Mouse (Mus musculus): ENCODE measurements around the gene B230307C23Rik.
"Not testable (repeated sequence)": the region's sequence is repeated elsewhere in the genome, so short reads cannot be mapped to it uniquely, and the experiment has no call there.

Gene B230307C23Rik

DNA sequence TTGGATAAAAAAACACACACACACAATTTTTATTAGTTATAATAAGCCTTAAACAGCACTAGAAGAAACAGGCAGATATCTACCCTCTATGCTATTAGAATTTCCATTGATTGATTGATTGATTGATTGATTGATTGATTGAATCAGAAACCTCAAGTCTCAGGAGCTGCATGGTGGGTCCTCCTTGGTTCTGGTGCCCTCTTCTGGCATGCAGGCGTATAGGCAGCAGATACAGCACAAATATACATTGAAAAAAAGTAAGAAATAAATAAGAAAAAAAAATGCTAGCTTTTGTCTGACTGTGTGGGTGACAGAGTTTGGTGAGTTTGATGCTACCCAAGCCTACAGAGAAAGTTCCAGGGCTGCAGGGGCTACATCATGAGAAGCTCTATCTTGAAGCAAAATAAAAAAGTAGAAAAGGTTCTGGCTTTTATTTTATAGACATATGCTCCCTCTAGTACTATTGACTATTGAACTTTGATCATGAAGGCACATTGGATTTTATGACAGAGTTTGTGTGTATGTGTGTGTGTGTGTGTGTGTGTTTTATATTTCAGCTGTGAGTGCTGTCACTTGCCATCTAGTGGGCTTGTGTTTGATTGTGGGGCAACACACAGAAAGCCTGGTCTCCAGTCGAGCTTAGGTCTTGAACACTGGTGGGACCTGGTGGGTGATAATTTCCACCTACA, 25.7 kb downstream of the B230307C23Rik start:
- DNase-seq: no peak

GRCm38 (mm10) chr16:98026186-98026585, 29.1 kb downstream of the B230307C23Rik start:
- not testable (repeated sequence) for DNase-seq

DNA sequence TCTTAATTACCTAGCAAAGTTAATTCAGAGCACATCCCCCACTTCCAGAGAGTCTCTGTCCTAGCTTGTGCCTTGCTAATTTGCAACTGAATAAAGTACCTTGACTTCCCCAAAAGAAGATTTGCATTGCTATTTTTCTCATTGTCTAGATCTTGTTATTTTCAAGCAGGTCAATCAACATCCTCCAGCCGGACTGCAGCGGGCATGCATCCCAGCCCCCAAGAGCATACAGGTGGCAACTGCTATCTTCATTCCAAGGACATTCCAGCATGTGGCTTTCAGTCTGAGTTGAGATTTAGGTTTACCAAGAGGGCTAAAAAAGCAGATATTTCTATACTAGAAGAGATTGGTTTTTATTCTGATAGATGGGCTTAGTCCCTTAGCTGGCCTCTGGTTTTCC, 37.9 kb downstream of the B230307C23Rik start:
- not testable (repeated sequence) for DNase-seq

DNA sequence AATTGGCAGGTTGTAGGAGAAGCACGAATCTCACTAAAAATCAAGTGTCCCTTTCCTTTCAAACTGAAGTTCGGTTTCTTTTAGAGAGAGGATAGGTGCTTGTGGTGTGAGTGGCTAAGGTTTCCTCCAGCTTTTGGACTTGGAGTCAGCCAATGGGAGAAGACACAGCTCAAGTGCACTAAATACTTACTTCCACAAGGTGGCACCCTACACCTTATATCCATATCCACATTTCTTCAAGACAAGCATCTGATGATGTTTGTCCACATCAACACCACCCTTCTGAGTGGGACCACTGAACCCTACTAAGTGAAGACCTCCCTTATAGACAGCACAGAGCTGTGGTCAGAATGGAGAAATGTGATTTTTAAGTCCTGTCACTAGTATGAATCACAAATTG, 44.6 kb downstream of the B230307C23Rik start:
- DNase-seq: no peak

- DNase-seq: not testable (repeated sequence)
These were observed 82.3 kb downstream of the B230307C23Rik start for GRCm38 (mm10) chr16:98079382-98079781.

DNA sequence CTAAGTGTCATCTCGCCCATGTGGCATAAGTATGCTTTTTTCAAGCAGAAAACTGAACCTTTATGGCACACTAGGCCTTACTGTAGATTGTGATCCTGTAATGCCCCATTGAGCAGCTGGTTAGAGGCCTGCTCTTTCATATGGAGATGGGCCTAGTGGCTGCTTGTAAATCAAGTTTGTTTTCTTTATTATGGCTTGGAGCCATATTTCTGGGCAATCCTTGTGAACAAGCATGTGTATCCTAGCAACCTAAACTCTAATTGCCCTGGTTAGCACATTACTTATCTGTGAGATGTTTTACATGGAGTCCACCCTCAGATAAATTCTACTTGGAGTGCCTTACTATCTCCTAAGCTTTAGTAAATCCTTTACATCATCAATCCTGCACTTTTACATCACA, 84.0 kb downstream of the B230307C23Rik start:
- DNase-seq: not testable (repeated sequence)

All from cerebellum, adult 11-12 months (tissue).